Mouse (Mus musculus) spleen, adult 18-20 months (tissue): ENCODE measurements at regions not wholly inside any gene's neighbourhood (a gene's known extent, or its start where the extent isn't known, plus 50 kb on each side); places are given as distances from the start of the nearest gene placed in this dataset.

Source experiments
- DNase-seq, 2 experiments: peaks; one replicate each; pipeline ENCODE4 v3.0.0; 2022; ENCODE audit warnings: mixed read lengths in 2 of 2

GRCm38 (mm10) chr7:136825647-136826046, 68.8 kb upstream of the Mgmt start:
- no peak for DNase-seq

- no peak for DNase-seq
Observed at GRCm38 (mm10) chr7:136829621-136830313, 64.6 kb upstream of the Mgmt start.

DNA sequence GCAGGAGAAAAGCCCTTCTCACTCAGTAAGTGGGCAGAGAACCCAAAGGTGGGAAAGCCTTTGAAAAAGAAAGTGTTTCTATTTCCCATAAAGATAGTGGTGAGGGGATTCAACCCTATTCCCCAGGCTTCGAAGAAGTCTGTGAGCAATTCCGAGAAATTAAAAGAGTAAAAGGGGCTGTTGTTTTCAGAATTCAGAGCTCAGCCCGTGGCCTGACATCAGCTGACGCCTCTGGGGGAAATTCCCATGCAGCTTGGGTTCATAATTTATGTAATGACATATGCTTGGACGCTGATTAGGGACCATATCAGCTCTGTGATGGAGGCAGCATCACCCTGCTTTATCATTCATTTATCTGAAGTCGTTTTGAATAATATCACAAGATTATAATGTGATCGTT, 62.0 kb upstream of the Mgmt start:
- DNase-seq: no peak

DNA sequence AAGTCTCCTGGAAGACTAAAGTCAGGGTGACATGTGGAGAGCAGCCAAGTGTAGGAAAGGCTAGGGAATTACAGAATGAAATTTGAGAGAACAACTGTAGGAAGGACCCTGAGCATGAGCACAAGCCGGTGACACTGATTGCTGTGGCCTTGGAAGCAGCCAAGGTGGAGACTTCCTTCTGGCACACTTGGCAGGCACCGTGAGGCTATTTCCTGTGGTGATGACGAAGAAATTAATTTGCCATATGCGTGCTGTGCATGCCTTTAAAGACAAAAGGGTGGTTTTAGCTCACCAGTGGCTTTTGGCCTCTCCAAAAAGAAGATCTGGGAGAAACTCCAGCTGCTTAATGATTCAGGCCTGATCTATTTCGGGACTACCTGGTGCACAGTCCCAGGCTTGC, 55.4 kb upstream of the Mgmt start:
- no peak for DNase-seq

- no peak for DNase-seq
Observed at GRCm38 (mm10) chr7:136840224-136840623, 54.2 kb upstream of the Mgmt start.

- DNase-seq: no peak
Observed at GRCm38 (mm10) chr7:136842751-136843150, 51.7 kb upstream of the Mgmt start.

DNA sequence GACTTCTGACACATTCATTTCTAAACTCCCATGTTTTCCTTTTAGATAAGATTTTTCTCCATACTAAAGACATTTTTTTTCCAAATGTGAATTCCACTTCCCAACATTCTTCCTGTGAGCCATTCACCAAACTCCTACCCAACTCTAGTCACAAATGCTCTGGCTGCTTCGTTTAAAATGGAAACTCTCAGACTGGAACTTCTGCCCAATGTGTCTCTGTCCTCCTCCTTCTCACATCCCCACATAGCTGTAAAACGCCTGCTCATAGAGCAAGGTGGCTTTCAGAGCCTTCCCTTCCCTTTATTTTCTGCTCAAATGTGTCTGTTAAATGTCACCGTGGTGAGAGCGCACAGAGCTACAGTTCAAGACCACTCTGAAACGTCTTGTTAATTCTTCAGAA, 50.1 kb upstream of the Mgmt start:
- no peak for DNase-seq
